Mouse (Mus musculus) stomach, adult 2 months (tissue): ENCODE data around the gene Vamp2. TPM values are rescaled to one million over a fixed set of nuclear protein-coding genes. Genes with fewer than 3 reads are reported as not detected.

Experiments
- polyA plus RNA-seq: library from polyadenylated mRNA; depleted of rRNA; stranded (reverse); fragments of >200 nt; gene quantifications from 2 replicates; pipeline ENCODE4 v1.2.3, GENCODE M21; 2012; rRNA removed

Vamp2 gene
- polyA plus RNA-seq: 78.1 and 119 TPM in 2 replicates

DNA sequence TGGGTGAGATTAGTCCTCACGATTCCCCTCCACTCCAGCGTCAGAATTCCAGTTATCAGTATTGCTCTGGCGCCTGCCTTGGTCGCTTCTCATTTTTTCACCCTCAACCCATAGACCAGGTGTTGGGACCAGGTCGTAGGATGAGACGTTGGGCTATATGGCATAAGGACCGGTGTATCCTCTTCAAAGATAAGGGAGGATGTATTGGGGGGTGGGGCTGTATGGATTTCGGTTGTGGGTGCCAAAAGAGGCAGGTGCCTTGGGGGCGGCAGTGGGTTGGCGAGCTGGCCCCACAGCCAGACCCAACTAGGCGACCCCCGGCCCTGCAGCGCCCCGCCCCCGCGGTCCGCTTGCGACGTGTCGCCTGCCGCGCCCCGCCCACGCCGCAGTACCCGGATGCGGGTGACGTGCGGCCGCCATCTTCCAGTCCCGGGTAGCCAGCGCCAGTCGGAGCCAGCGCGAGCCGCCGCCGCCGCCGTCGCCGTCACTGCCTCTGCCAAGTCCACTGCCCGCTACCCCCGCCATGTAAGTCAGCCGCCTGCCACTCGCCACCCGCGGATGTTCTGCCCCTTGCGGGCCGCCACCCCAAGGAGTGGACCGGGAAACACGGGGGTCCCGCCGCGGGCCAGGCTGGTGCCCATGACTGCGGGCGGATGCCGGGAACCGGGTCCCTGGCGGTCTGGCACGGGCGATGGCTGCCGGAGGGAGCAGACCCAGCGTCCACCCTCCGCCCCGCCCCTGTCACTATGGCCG is at the start of gene Vamp2:
Vamp2 (plus strand) TSS at position 388 of the 753 bp plus-strand sequence.

DNA sequence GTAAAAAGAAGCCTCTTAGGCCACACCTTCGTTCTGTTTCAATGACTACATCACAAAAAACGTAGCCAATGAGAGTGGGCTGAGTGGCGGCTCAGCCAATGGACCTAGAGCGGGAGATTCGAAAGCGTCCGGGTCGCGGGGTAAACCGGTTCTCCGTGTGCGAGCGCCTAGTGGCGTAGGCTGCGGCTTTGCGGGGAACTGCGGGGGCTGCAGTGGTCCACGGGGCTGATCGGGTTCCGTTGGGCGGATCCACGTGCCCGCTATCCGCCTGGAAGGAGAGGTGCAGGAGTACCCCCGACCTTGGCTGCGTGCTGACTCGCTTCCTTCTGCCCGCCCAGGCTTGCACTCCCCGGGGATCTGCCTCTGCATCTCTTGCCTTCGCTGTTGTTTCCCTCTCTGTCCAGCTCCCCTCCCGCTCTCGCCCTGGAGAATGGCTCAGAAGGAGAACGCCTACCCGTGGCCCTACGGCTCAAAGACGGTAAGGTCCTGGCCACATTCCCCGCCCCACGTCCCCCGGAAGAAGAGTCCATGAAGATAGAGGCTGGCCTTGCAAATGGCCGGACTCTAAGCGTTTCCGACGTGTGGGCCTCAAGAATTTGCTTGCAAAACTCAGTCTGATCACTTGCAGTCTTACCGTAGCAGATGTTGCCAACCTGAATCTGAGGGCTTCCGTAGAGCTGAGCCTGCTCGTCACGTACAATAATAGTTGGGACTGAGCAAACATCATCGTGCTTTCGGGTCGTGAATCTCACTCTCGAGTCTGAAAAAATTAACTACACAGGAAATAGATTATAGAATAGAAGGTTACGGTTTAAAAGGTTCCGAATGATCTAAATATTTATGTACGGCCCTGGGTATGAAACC is 42.5 kb upstream of the Vamp2 start, which contains the start of gene Aurkb:
Aurkb (plus strand) TSS at position 117 of the 864 bp plus-strand sequence.

DNA sequence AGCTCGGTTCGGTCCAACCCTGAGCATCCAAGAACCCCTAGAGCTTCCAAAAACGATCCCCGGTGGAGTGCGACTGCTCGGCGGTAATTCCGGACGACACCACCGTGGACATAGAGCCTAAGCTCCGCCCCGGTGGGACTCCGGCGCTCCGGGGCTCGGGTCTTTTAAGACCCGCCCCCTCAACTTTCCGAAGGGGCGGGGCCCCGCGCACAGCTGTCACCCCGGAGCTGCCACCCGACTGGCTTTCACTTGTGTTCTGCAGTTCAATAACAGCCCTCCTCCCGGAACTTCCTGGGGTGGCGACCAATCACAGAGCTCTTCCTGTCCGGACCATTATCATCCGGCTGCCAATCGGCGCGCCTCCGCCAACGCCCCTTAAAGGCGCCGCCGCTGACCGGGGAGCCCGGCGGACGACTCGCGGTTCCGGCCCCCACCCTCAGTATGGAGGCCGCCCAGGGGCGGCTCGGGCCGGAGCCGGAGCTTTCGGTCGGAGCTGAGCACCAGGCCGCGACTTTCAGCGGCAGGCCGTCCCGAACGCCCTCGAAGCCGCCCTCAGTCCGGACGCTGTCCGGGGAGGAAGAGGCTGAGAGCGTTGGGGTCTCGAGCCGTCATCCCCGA is 28.8 kb upstream of the Vamp2 start, which contains the start of gene Borcs6:
Borcs6 (plus strand) TSS at position 361 of the 618 bp plus-strand sequence.

DNA sequence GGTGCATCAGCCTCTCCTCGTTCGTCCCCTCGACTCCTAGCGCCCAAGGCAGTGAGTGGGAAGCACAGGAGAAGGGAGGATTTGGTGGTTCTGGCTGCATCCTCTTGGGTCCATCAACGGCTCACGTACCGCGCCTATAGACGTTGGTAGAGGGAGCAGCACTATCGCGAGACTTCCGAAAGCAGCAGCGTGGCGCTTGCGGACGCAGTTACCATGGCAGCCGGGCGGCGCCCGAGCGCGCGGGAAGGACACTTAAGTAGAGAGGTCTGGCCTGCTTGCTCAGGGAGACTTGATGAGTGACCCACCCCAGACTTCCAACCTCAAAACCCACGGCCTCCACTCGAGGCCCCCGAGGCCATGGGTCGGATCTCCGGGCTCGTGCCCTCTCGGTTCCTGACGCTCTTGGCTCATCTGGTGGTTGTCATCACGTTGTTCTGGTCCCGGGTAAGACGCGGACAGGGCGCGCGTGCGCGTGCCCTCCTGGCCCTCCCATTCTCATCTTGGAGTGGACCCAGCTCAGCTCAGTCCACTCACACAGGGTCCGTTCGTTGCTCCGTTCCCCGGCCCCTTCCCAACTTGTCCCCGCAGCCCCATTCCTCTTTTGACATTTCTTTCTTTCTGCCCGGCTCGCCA is 17.6 kb upstream of the Vamp2 start, which contains the start of gene Tmem107:
Tmem107 (plus strand) TSS at position 217 of the 633 bp plus-strand sequence.

DNA sequence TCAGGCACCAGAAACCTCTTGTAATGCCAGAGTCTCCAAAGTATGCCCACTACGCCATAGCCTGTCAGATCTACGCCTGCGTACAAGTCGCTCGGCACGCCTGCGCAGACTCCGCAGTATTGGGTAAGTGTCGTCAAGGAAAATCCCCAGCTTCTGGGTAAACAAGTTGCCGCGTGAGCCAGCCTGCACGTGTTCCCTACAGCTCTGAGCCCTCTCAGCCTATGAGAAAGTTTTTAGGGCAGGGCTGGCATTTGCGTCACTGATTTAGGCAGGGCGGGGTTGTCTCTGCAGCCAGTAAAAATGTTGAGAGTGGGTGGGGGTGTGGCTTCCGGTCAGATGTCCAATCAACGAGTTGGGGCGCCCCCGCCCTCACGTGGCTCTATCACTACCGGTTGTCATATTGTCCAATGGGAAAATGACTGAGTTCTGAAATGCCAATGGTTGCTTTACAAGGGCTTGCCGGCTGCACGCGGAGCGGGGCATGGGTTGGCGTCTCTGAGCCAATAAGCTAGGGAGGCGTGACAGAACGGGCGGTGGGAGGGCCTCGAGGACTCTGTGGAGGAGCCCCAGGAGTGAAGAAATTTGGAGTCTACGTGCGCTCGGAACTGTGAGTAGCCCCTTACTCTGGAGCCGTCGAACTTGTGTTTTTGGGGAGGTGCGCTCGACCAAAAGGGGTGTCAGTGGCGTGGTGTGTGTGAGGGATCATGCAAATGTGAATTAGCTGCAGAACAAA is 6.6 kb downstream of the Vamp2 start, which contains the start of gene Per1:
Per1 (plus strand) TSS at position 521 of the 733 bp plus-strand sequence.

DNA sequence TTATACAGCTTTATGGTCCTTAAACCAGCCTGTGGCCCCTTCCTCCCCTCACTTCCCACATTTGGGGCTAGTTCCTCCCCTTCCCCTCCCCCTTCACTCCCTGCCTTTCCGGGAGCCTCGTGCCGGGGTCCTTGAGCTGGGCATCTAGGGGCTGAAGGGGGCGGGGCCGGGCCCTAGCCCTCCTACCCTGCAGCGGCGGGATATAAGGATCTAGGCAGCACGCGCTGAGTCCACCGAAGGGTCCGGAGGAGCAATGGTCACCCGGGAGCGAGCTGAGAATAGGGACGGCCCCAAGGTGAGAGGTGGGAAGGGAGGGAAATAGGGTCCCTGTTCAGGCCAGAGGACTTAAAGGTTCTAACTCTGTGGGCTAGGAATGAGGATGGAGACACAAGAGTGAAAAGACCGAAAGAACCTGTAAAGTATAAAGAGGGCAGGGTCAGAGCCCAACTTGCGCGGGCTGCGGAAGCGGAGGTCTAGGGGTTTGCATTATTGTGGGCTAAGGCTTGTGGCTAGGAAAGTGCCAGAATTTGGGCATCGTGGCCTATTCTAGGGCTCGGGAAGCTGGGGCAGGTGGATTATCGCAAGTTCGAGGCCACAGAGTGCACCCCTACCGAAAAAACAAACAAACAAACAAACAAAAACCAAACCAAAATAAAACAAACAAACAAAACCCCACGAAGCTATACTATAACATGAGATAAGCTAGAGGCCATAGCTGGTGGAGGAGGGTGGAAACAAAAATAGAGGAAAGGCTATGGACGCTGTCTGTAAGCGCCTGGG is 32.1 kb downstream of the Vamp2 start, which contains the start of gene Hes7:
Hes7 (plus strand) TSS at position 184 of the 780 bp plus-strand sequence.

DNA sequence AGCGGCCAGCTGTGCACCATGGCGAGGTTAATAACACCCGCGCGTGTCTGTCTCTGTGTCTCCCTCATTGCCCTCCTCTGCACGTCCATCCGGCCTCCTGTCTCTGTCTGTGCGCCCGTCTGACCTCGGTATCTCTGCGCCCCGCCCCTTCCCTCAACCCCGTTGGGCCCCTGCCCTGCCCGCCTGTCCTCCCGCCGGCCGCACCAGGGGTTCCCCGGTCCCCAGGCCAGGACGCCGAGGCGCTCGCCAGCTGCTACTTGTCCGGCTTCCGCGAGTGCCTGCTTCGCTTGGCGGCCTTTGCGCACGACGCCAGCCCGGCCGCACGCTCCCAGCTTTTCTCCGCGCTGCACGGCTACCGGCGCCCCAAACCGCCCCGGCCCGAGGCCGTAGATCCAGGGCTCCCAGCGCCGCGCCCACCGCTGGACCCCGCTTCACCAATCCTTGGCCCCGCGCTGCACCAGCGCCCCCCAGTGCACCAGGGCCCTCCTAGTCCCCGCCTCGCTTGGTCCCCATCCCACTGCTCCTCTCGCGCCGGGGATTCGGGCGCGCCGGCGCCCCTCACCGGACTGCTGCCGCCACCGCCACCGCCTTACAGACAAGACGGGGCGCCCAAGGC is 34.2 kb downstream of the Vamp2 start, which contains the start of gene 9130213A22Rik:
9130213A22Rik (minus strand) TSS at position 254 of the 616 bp plus-strand sequence.

DNA sequence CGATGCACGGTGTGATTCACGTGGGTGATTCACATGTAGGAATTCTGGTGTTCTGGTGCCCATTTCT is 37.4 kb downstream of the Vamp2 start, which contains the start of gene Aloxe3:
Aloxe3 (plus strand) TSS at position 45 of the 67 bp plus-strand sequence.

Other genes starting within 250 kb of the Vamp2 start
- gene Ndel1, start 216.6 kb upstream of the Vamp2 start, polyA plus RNA-seq: 78.5 and 83.8 TPM in 2 replicates
- gene Rnf222, start 199.9 kb upstream of the Vamp2 start, polyA plus RNA-seq: 0.70 and 0.84 TPM in 2 replicates
- 175 and 211 TPM in 2 replicates for gene Rpl26, start 186.9 kb upstream of the Vamp2 start, polyA plus RNA-seq
- gene Odf4, start 161.4 kb upstream of the Vamp2 start, polyA plus RNA-seq: not detected in 2 replicates
- gene Arhgef15, start 131.0 kb upstream of the Vamp2 start, polyA plus RNA-seq: 24.5 and 26.3 TPM in 2 replicates
- gene Slc25a35, start 120.4 kb upstream of the Vamp2 start, polyA plus RNA-seq: 27.1 and 32.6 TPM in 2 replicates
- gene Rangrf, start 113.3 kb upstream of the Vamp2 start, polyA plus RNA-seq: 17.9 and 21.9 TPM in 2 replicates
- gene Pfas, start 80.0 kb upstream of the Vamp2 start, polyA plus RNA-seq: 3.1 and 4.6 TPM in 2 replicates
- gene Ctc1, start 72.6 kb upstream of the Vamp2 start, polyA plus RNA-seq: 12.6 and 16.5 TPM in 2 replicates
- gene Aurkb, start 42.8 kb upstream of the Vamp2 start, polyA plus RNA-seq: 16.9 and 18.1 TPM in 2 replicates
- 10.7 and 19.3 TPM in 2 replicates for gene Borcs6, start 28.8 kb upstream of the Vamp2 start, polyA plus RNA-seq
- 15.9 and 17.7 TPM in 2 replicates for gene Tmem107, start 17.7 kb upstream of the Vamp2 start, polyA plus RNA-seq
- gene Per1, start 6.7 kb downstream of the Vamp2 start, polyA plus RNA-seq: 9.6 and 9.8 TPM in 2 replicates
- gene Hes7, start 31.9 kb downstream of the Vamp2 start, polyA plus RNA-seq: 1.00 and 1.9 TPM in 2 replicates
- 0.53 and 0.80 TPM in 2 replicates for gene 9130213A22Rik, start 34.1 kb downstream of the Vamp2 start, polyA plus RNA-seq
- 35.1 and 49.7 TPM in 2 replicates for gene Aloxe3, start 37.4 kb downstream of the Vamp2 start, polyA plus RNA-seq
- gene Alox12b, start 68.5 kb downstream of the Vamp2 start, polyA plus RNA-seq: 27.0 and 30.6 TPM in 2 replicates
- gene Alox8, start 109.4 kb downstream of the Vamp2 start, polyA plus RNA-seq: 0.18 TPM in 1 of 2 replicates, not detected in the other
- gene Gucy2e, start 148.5 kb downstream of the Vamp2 start, polyA plus RNA-seq: 0.02 TPM in 1 of 2 replicates, not detected in the other
- gene Cntrob, start 235.3 kb downstream of the Vamp2 start, polyA plus RNA-seq: 2.4 and 2.7 TPM in 2 replicates
- 11.5 and 14.4 TPM in 2 replicates for gene Trappc1, start 235.5 kb downstream of the Vamp2 start, polyA plus RNA-seq
- 0.76 and 1.3 TPM in 2 replicates for gene Kcnab3, start 237.8 kb downstream of the Vamp2 start, polyA plus RNA-seq